Mouse (Mus musculus) frontal cortex, adult 2 months (tissue): ENCODE data around the gene Anln. TPM values are rescaled to one million over a fixed set of nuclear protein-coding genes. Genes with fewer than 3 reads are reported as not detected.
A peak's percentile ranks its signal among the peaks of the same experiment; 100 is the strongest.
"Not testable (repeated sequence)": the region's sequence is repeated elsewhere in the genome, so short reads cannot be mapped to it uniquely, and the experiment has no call there.

Source experiments
- DNase-seq, 2 experiments: peaks; one replicate each; pipeline ENCODE4 v3.0.0; 2022; ENCODE audit warnings: low spot score in 1 of 2; ENCODE audit errors: extremely low spot score in 1 of 2
- polyA plus RNA-seq: library from polyadenylated mRNA; depleted of rRNA; stranded (reverse); fragments of >200 nt; gene quantifications from 2 replicates; pipeline ENCODE4 v1.2.3, GENCODE M21; 2012; rRNA removed

The Anln gene
- 7.5 and 7.9 TPM in 2 replicates for polyA plus RNA-seq

- peak; percentile 46 to 86 for DNase-seq
These were observed at the start of gene Anln for GRCm38 (mm10) chr9:22389021-22389476. Gene Anln (minus strand): TSS chr9:22389188.

DNA sequence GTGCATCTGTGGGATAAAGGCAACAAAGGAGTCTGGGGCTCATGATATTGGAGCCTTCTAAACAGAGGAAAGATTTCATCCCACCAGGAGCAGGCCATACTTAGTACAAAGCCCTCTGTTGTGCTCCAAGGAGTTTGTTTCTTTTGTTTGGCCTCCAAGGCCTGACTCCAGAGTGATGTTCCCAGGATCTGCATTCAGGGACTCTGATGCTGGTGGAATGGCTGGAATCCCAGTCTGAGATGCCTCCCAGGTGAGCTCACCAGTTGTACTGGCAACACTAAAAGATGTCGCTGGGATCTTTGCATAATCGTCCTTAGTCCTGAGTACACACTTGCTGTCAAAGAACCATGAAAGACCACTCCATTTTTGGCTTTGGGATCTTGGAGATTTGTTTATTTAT lies 45.1 kb upstream of the Anln start:
- DNase-seq: no peak

GRCm38 (mm10) chr9:22433221-22433620 lies 44.2 kb upstream of the Anln start:
- no peak for DNase-seq

- DNase-seq: no peak
These were observed 41.4 kb upstream of the Anln start for GRCm38 (mm10) chr9:22430315-22430840.

GRCm38 (mm10) chr9:22429533-22430241 lies 40.7 kb upstream of the Anln start:
- no peak for DNase-seq

DNA sequence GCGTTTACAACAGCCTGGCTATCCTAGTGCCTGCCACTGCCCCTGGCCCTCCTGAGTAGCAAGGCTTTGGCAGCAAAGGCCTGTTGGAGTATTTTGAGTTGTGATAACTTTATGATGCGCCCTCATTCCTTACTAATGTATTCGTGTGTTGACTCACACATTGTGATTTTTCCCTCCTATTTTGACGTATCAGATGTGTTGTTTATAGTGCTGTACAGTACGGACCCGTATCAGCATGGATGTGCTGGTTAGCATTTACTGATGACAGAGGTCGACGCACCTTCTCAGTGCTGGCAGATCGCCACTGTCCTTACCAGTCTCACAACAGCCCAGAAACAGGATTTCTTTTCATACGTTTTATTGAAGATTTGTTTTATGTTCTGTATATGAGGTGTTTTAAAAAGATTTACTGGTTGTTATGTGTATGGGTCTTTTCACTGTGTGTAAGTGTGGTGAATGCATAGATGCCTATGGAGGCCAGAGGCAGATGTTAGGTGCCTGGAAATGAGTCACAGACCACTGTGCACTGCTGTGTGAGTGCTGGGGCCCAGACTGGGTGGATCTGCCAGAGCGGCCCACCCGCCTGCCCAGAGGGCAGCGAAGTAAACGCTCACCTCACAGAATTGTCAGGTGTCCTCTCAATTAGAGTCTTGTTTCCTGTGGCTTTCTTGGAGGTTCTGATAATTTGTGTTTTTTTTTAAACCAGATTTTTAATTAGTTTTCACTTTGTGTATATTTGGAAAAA lies 39.9 kb upstream of the Anln start:
- DNase-seq: no peak

DNA sequence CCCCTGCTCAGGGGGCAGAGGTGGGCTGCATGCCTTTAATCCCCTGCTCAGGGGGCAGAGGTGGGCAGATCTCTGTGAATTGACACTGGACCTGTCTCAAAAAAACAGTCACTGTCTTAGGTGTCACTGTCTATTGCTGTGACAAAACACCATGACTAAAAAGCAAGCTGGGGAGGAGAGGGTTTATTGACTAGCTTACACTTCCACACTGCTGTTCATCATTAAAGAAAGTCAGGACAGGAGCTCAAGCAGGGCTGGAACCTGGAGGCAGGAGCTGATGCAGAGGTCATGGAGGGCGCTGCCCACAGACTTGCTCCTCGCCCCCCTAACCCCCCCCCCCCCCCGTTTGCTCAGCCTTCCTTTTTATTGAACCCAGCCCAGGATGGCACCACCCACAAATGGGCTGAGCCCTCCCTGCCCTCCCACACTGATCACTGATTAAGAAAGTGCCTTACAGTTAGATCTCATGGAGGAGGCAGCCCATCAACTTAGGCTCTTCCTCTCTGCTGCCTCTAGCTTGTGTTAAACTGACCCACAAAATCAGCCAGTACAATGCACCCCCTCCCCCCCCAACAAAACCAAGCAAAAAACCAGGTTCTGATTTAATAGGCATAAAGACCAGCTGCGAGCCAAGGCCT lies 39.2 kb upstream of the Anln start:
- no peak for DNase-seq

DNA sequence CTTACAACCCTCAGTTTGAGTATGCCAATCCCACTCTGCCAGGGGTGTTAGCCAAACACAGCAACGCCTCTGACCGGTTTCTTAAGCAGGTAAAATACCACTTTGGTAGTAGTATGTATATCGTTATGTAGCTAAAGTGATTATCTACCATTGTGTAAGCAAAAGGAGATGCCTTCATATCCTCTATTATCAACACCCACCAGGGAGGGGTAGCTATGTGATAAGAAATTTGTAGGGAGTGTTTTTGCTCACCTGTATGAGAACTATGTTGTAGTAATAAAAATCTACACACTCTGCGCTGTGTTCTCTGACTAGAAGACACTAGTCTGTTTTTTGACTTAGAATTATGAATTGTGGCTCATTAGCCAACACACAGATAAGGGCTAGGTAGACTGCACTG lies 35.7 kb upstream of the Anln start:
- DNase-seq: no peak

DNA sequence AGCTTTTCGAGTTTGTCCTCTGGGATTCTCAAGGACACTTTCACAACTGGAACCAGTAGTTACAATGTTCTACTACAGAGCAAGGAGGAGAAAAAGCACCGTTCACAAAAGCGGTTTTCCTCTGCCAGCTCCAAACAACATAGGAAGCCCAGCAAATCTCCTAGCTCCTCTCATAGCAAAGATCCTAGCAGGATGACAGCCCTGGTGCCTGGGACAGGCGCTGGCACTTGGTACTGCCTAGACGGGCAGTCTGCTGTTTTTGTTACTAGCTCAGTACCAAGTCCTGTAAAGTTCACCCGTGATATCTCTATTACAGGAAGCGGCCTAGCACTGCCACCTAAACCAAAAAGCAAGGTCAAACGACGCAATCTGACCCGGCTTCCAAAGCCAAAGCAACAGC lies 35.2 kb upstream of the Anln start:
- DNase-seq: no peak

GRCm38 (mm10) chr9:22423507-22423906 lies 34.5 kb upstream of the Anln start:
- DNase-seq: no peak

DNA sequence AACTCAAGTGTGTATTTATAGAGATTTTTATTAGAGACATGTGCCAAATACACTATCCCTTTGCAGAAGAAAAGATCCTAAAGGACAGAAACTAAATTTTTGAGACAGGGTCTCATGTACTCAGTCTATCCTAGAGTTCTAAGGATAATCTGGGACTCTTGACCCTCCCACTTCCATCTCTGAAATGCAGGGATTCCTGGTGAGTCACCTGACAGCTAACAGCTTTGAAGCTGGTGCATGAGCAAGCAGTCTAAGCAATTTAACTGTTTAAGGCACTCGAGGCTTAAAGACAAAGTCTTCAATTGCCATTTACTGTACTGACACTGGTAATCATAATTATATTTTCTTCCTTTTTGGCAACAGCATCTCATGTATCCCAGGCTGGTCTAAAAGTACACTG lies 33.6 kb upstream of the Anln start:
- no peak for DNase-seq

- DNase-seq: no peak
These were observed 31.5 kb upstream of the Anln start for GRCm38 (mm10) chr9:22420491-22420890.

GRCm38 (mm10) chr9:22419877-22420276 lies 30.9 kb upstream of the Anln start:
- DNase-seq: no peak

DNA sequence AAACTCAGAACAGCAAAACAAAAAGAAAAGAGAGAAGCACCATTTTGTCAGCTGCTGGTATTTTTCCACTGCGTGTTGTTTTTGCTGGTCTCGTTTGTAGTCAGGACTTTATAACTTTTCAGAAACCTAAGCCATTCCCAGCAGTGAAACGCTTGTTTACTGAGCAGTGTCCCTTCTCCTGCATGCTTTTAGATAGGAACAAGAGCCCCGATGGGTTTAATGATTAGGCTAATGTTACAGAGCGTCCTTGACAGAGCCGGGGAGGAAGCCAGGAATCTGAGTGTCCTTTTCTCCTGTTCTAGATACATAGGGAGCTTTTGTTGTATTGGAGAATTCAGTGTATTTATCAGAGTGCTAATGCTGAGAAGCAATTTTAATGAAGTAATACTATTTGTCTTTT lies 28.6 kb upstream of the Anln start:
- no peak for DNase-seq

- DNase-seq: no peak
These were observed 27.2 kb upstream of the Anln start for GRCm38 (mm10) chr9:22416187-22416586.

DNA sequence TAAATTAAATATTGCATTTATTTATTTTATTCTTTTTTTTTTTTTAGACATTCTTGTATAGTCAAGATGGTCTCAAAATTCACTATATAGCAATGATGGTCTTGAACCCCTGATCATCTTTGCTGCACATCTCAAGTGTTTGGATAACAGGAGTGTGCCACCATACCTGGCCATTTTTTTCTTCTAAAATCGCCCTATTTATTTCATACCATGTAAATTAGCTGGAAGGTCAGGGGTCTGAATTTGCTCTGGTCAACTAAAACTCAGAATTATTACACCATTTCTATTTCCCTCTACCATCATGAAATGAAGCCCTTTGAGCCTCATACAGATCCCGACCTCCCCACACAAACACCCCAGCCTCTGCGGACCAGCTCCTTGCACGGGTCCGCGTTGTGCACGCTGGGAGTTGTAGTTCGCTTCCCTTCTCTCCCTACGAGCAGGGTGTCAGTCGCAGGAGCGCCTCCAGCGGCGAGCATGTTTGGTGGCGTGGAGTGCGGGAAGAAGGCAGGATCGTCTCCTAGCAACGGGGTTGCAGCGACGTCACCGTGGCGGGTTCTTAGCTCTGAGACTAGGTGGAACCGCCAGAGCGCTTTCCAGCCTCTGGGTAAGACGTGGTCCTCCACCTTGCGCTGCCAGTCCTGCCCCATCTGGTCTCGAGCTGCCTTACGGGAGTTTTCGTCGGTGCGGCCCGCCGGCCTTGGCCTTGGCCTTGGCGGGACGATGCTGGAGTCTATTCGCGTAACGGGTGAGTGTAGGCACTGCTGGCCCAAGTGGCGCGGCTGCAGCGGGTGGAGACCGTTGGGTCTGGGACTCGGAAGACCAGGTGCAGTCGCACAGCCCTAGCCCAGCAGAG lies 22.2 kb upstream of the Anln start, which contains the start of gene 9530077C05Rik:
Gene 9530077C05Rik, plus strand, starts transcription at position 512 of the 856 bp plus-strand sequence.
- peak; percentile 98 to 99 for DNase-seq

- no peak for DNase-seq
These were observed 20.5 kb upstream of the Anln start for GRCm38 (mm10) chr9:22409501-22409900.

GRCm38 (mm10) chr9:22408344-22408743 lies 19.4 kb upstream of the Anln start:
- DNase-seq: not testable (repeated sequence)

- not testable (repeated sequence) for DNase-seq
These were observed 18.6 kb upstream of the Anln start for GRCm38 (mm10) chr9:22407633-22408032.

GRCm38 (mm10) chr9:22405414-22405813 lies 16.4 kb upstream of the Anln start:
- DNase-seq: no peak
